In the genomic region with DNA sequence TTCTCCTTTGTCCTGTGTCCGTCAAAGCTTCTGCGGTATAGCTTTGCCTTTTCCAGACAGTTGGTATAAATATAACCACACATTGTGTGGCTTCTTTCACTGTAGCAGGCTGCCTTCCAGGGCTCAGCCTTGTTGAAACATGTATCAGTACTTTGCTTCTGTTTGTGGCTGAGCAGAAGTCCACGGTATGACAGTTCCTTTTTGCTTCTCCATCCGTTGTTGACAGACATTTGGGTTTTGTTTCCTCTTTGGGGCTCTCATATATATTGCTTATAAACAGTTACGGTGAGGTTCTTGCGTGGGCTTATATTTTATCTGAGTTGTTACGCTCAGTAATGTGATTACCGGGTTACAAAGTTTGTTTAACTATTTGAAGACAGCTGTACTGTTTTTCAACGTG, we compare ENCODE assay signal across 38 mouse cellular contexts. TPM values are rescaled to one million over a fixed set of nuclear protein-coding genes. Genes with fewer than 3 reads are reported as not detected.
DNase-seq lines count a peak whose midpoint lies in the region; ATAC-seq lines count a peak whose summit lies in the region.
"Had no signal": no experiment of that assay in that cellular context is flagged by ENCODE, and none has a peak within 500 bp of the region (broad histone marks: within the 10 kb centered on the region; RNA-seq: fewer than 3 reads in every experiment).

No protein-coding gene starts in this region.

- H3K4me3 ChIP-seq in heart, embryonic 13.5 days = no peak overlapping the region
- no peak overlapping the region for H3K4me3 ChIP-seq in heart, embryonic 11.5 days (ENCODE audit: low read depth, low read length)
- H3K4me3 ChIP-seq in liver, embryonic 15.5 days (replicated peaks) = no peak overlapping the region
- H3K4me3 ChIP-seq: limb, embryonic 10.5 days; limb, embryonic 15.5 days; midbrain, embryonic 13.5 days; neural tube, embryonic 15.5 days had no signal

- H3K4me1 ChIP-seq in heart, embryonic 13.5 days = peaks cover 35% of the 10 kb centered on the region
- peaks cover 22% of the 10 kb centered on the region for H3K4me1 ChIP-seq in heart, embryonic 11.5 days (ENCODE audit: control insufficient read depth, insufficient read depth, low read length)
- H3K4me1 ChIP-seq in liver, embryonic 15.5 days (replicated peaks) = 0 out of 2 replicates have a peak, but pooled peaks cover 4% of the 10 kb centered on the region
- H3K4me1 ChIP-seq: limb, embryonic 10.5 days; midbrain, embryonic 13.5 days; neural tube, embryonic 15.5 days had no signal

- peaks cover 77% of the 10 kb centered on the region for H3K36me3 ChIP-seq in heart, embryonic 13.5 days
- H3K36me3 ChIP-seq in heart, embryonic 11.5 days (ENCODE audit: control insufficient read depth, insufficient read depth, low read length) = peaks cover 9% of the 10 kb centered on the region; the same call in 1 of the 2 replicates
- peaks cover 9% of the 10 kb centered on the region; the same call in 1 of the 2 replicates for H3K36me3 ChIP-seq in liver, embryonic 15.5 days (replicated peaks)

- 0 out of 2 replicates have a peak overlapping the region, but pooled peaks have one; percentile 8 for H3K9ac ChIP-seq in heart, embryonic 13.5 days
- H3K9ac ChIP-seq in heart, embryonic 11.5 days (ENCODE audit: low read depth, low read length) = no peak overlapping the region
- H3K9ac ChIP-seq in liver, embryonic 15.5 days = no peak overlapping the region
- H3K9ac ChIP-seq: limb, embryonic 15.5 days; liver, postnatal 0 days; midbrain, embryonic 13.5 days; neural tube, embryonic 15.5 days had no signal

- H3K4me2 ChIP-seq in heart, embryonic 13.5 days = no peak overlapping the region
- no peak overlapping the region for H3K4me2 ChIP-seq in heart, embryonic 11.5 days
- no peak overlapping the region for H3K4me2 ChIP-seq in liver, embryonic 15.5 days
- H3K4me2 ChIP-seq: limb, embryonic 15.5 days; midbrain, embryonic 13.5 days; neural tube, embryonic 15.5 days had no signal

- no peak for ATAC-seq in heart, embryonic 13.5 days (ENCODE audit: extremely low read depth, insufficient number of reproducible peaks, low FRiP score, low TSS enrichment)
- no peak for ATAC-seq in heart, embryonic 11.5 days (replicated peaks; ENCODE audit: insufficient number of reproducible peaks, low FRiP score, low TSS enrichment)
- no peak for ATAC-seq in liver, embryonic 15.5 days (ENCODE audit: insufficient read depth)
- peak; percentile 53 for ATAC-seq in granulocyte monocyte progenitor cell, adult 5-6 weeks (replicated peaks; ENCODE audit: poor library complexity, severe bottlenecking)
- ATAC-seq: CD4-positive, CD25-positive, alpha-beta regulatory T cell, adult 4 months; forebrain, embryonic 14.5 days; hindbrain, embryonic 16.5 days; intestine, postnatal 0 days; liver, postnatal 0 days; midbrain, embryonic 13.5 days had no signal

- DNase-seq in liver = no peak
- DNase-seq in ovary, postnatal 36 days (ENCODE audit: low spot score) = no peak
- no peak for DNase-seq in cerebellum, adult 9-10 months
- DNase-seq: adrenal gland, postnatal 25 days; cerebellum, adult 18-20 months; cerebellum, postnatal 14 days; gastrocnemius, postnatal 14 days; heart, adult 18-20 months; kidney, adult 9 months; kidney, postnatal 14 days; layer of hippocampus, adult 9-11 months; liver, postnatal 0 days; lung, postnatal 36 days; right cerebral cortex, adult 18-20 months; spleen, adult 18-20 months; thymus, postnatal 4 days had no signal

- H3K9me3 ChIP-seq in heart, embryonic 13.5 days = no peaks in the 10 kb centered on the region
- H3K9me3 ChIP-seq in heart, embryonic 11.5 days (replicated peaks; ENCODE audit: control insufficient read depth, low read length) = no peaks in the 10 kb centered on the region
- H3K9me3 ChIP-seq in liver, embryonic 15.5 days (replicated peaks) = no peaks in the 10 kb centered on the region
- H3K9me3 ChIP-seq: limb, embryonic 10.5 days; limb, embryonic 15.5 days; midbrain, embryonic 13.5 days; neural tube, embryonic 15.5 days had no signal

- no peaks in the 10 kb centered on the region for H3K27me3 ChIP-seq in heart, embryonic 13.5 days (replicated peaks)
- no peaks in the 10 kb centered on the region for H3K27me3 ChIP-seq in heart, embryonic 11.5 days (ENCODE audit: control insufficient read depth, insufficient read depth, low read length)
- no peaks in the 10 kb centered on the region for H3K27me3 ChIP-seq in liver, embryonic 15.5 days
- H3K27me3 ChIP-seq: limb, embryonic 15.5 days; midbrain, embryonic 13.5 days; neural tube, embryonic 15.5 days had no signal

- peak overlapping the region; percentile 40 for H3K27ac ChIP-seq in heart, embryonic 13.5 days (replicated peaks)
- H3K27ac ChIP-seq in heart, embryonic 11.5 days (ENCODE audit: low read depth, low read length) = no peak overlapping the region
- peak overlapping the region; percentile 38 for H3K27ac ChIP-seq in liver, embryonic 15.5 days (replicated peaks)
- H3K27ac ChIP-seq: limb, embryonic 10.5 days; limb, embryonic 15.5 days; midbrain, embryonic 13.5 days; neural tube, embryonic 15.5 days; stomach, postnatal 0 days had no signal

- WGBS in heart, embryonic 13.5 days = 55% methylated on average over 9 of the region's 9 CpGs
- 74% methylated on average over 9 of the region's 9 CpGs for WGBS in heart, embryonic 11.5 days (ENCODE audit: insufficient replicate concordance)
- WGBS in liver, embryonic 15.5 days (ENCODE audit: insufficient replicate concordance) = 57% methylated on average over 9 of the region's 9 CpGs

RNA-seq across cellular contexts. Expression of gene Prkab2, which starts 7.5 kb away (rescaled TPM):
- 14.1 and 15.4 TPM in 2 replicates for polyA plus RNA-seq in heart, embryonic 13.5 days (2015; fragmentation: Nextera tagmentation; extraction: Ambion mirVana)
- polyA plus RNA-seq in heart, embryonic 11.5 days (2014; fragmentation: Nextera tagmentation; extraction: Ambion mirVana) = 16.0 and 23.3 TPM in 2 replicates
- 1.6 TPM in 2 replicates for polyA plus RNA-seq in liver, embryonic 15.5 days (2015; fragmentation: Nextera tagmentation; extraction: Ambion mirVana)
- total RNA-seq in granulocyte monocyte progenitor cell, adult 5-6 weeks (2014; fragmentation: Nextera tagmentation) = 4.1 and 10.1 TPM in 2 replicates
- total RNA-seq in granulocyte monocyte progenitor cell, adult 5-6 weeks (2017) = 3.3 and 5.0 TPM in 2 replicates

RNA-seq across cellular contexts. Expression of gene Gm17651, which starts 9.0 kb away (rescaled TPM):
- polyA plus RNA-seq in heart, embryonic 13.5 days (2015; fragmentation: Nextera tagmentation; extraction: Ambion mirVana) = not detected in 2 replicates
- polyA plus RNA-seq in heart, embryonic 11.5 days (2014; fragmentation: Nextera tagmentation; extraction: Ambion mirVana) = not detected in 2 replicates
- polyA plus RNA-seq in liver, embryonic 15.5 days (2015; fragmentation: Nextera tagmentation; extraction: Ambion mirVana) = not detected in 2 replicates
- not detected in 2 replicates for total RNA-seq in granulocyte monocyte progenitor cell, adult 5-6 weeks (2014; fragmentation: Nextera tagmentation)
- total RNA-seq in granulocyte monocyte progenitor cell, adult 5-6 weeks (2017) = not detected in 2 replicates
- total RNA-seq: adrenal gland, adult 18-20 months; adrenal gland, postnatal 25 days; gastrocnemius, postnatal 14 days; heart, adult 18-20 months; left cerebral cortex, postnatal 10 days; megakaryocyte-erythroid progenitor cell, adult 5-6 weeks had no signal
- polyA plus RNA-seq: brain, embryonic 14.5 days; CD4-positive, CD25-positive, alpha-beta regulatory T cell, adult 4 months; embryonic facial prominence, embryonic 11.5 days; forebrain, embryonic 14.5 days; heart, postnatal 0 days; hindbrain, embryonic 11.5 days; hindbrain, embryonic 16.5 days; intestine, postnatal 0 days; limb, embryonic 10.5 days; limb, embryonic 15.5 days; liver, postnatal 0 days; lung, embryonic 16.5 days; midbrain, embryonic 13.5 days; neural tube, embryonic 15.5 days; stomach, postnatal 0 days; thymus, postnatal 0 days had no signal

RNA-seq across cellular contexts. Expression of gene Fmo5, which starts 36.9 kb away (rescaled TPM):
- 3.2 and 4.4 TPM in 2 replicates for polyA plus RNA-seq in heart, embryonic 13.5 days (2015; fragmentation: Nextera tagmentation; extraction: Ambion mirVana)
- polyA plus RNA-seq in heart, embryonic 11.5 days (2014; fragmentation: Nextera tagmentation; extraction: Ambion mirVana) = 2.8 and 3.1 TPM in 2 replicates
- polyA plus RNA-seq in liver, embryonic 15.5 days (2015; fragmentation: Nextera tagmentation; extraction: Ambion mirVana) = 19.6 and 20.7 TPM in 2 replicates
- 1.8 and 6.8 TPM in 2 replicates for total RNA-seq in granulocyte monocyte progenitor cell, adult 5-6 weeks (2014; fragmentation: Nextera tagmentation)
- total RNA-seq in granulocyte monocyte progenitor cell, adult 5-6 weeks (2017) = 1.5 and 1.8 TPM in 2 replicates

RNA-seq across cellular contexts. Expression of gene Chd1l, which starts 55.5 kb away (rescaled TPM):
- 14.1 and 15.1 TPM in 2 replicates for polyA plus RNA-seq in heart, embryonic 13.5 days (2015; fragmentation: Nextera tagmentation; extraction: Ambion mirVana)
- polyA plus RNA-seq in heart, embryonic 11.5 days (2014; fragmentation: Nextera tagmentation; extraction: Ambion mirVana) = 14.5 and 18.4 TPM in 2 replicates
- polyA plus RNA-seq in liver, embryonic 15.5 days (2015; fragmentation: Nextera tagmentation; extraction: Ambion mirVana) = 8.9 and 10.2 TPM in 2 replicates
- 13.7 and 28.1 TPM in 2 replicates for total RNA-seq in granulocyte monocyte progenitor cell, adult 5-6 weeks (2014; fragmentation: Nextera tagmentation)
- total RNA-seq in granulocyte monocyte progenitor cell, adult 5-6 weeks (2017) = 48.8 and 55.6 TPM in 2 replicates
